Mouse (Mus musculus): ENCODE data around the gene Tns1.

Tns1 gene

DNA sequence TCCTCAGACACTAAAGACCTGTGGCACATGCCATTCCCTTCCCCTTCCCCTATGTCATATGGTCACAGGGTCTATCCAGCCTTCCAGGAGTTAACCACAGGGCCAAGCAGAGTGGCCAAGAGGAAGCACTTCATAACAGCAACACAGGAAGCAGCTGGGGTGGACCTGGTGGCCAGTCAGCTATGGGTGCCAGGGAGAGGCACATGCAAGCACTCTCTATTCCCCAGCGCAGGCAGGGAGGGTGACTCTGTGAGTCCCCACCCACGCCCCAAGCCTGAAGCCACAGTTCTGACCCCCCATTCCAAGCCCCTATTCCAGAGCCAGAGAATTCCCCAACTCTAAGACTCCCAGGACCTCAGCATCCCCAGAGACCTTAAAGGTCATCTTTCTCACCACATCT lies 89.5 kb downstream of the Tns1 start:
- no peak for DNase-seq (ENCODE audit: low read depth in 2 of 2, low spot score in 2 of 2)

DNA sequence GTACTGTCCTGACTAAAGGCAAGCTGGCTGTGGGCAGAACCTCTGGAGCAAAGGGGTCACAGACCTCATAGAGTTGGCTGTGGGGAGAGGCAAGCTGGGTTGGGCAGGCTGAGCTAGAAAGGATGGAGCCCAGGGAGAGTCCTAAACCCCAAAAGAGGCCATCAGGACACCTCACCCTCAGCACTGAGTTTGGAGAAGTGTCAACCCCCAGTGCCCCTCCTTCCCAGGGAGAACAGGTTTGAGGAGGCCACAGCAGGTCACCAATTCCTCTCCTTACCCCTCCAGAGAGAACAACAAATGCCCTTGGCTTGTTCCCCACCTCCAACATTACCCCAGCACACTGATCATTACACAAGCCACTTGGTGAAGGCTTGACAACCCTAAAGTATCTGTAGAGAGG lies 90.0 kb downstream of the Tns1 start:
- DNase-seq (ENCODE audit: low read depth in 2 of 2, low spot score in 2 of 2), result no peak

DNA sequence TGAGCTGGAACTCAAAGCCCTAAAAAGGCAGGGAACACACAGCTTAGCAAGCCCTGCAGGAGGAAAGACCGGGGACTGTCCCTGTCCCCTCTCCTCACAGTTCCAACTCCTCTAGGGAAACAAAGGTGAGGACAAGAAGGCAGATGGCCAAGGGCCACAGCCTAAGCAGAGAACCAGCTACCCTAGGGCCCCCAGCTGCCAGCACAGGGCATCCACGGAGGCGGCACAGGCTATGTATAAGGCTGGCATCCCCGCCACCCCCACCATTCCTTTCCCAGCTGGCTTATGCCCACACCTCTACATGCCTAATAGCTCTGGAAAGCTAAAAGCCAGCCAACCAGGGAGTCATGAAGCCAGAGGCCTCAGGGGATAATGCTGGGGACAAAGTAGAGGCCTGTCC lies 90.8 kb downstream of the Tns1 start:
- no peak for DNase-seq (ENCODE audit: low read depth in 2 of 2, low spot score in 2 of 2)

DNA sequence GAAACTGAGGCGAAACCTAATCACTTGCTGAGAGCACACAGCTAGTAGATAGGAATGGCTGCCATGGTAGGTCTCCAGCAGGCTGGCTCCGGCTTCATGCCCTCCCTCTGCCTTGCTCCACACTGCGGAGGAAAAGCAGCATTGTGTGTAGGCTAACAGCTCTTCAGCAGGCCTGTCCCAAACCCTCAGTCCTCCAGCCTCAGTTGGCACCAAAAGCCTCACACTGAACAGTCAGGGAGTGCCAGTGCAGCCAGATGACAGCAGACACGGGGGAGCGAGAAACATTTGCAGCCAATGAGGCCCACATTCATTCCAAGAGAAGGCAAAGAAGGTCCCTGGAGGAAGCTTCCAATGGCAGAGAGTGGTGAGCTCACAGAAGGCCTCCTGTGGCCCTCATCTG lies 91.3 kb downstream of the Tns1 start:
- DNase-seq (ENCODE audit: low read depth in 2 of 2, low spot score in 2 of 2), result no peak

DNA sequence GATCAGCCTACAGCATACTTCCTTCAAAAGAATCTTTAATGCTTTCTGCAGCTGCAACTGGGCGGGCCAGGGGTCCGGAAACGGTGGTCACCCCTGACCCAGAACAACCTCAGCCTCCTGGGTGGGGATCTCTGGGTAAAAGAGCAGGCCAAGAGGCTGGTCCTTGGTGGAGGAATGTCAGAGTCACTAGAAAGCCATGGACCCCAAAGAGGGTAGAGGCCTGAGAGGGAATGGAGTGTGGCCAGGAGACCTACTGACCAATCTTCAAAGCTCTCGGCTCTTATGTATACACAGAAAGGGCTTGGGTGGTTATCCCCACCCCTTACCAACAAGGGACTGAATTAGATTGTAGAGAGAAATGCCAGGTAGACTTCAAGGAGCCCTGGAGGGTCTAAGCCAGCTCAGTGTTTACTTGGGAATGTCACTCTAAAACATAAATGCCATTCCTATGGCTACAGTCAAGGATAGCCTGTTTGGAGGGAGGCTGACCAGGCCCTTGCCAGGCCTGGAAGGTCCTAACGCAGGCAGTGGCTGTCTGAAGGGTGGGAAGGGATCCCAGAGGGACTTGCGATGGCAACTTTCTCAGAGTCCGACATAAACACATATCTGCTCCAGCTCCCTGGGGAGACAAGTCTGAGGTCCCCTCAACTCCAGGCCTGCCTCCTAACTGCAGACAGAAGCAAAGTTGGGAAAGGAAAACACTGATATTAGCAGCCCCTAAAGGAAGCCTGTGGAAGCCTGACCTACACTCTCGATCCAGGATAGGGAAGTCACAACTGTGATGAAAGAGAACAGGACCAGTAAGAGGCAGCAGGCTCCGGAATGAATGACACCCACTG lies 92.3 kb downstream of the Tns1 start:
- no peak for DNase-seq (ENCODE audit: low read depth in 2 of 2, low spot score in 2 of 2)

DNA sequence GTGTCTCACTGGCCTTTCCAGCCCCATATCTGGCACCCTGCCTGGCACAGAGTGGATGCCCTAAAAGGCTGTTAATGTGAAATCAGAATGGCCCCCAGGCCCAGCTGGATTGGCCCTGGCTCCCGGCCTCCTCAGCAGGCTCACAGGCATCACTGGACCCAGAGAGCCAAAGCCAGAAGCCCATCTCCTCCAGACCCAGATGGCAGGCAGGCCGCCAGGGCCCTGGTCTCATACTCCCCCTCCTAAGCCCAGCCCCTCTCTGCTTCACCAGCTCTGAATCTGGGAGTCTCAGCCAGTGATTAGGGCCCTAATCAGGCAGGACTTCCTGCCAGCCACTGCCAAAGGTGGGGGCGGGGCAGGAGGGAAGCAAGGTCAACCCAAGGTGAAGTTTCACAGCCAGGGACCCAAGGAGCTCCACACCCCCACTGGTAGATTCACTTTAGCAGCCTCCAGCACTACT lies 93.3 kb downstream of the Tns1 start:
- no peak for DNase-seq (ENCODE audit: low read depth in 2 of 2, low spot score in 2 of 2)

DNA sequence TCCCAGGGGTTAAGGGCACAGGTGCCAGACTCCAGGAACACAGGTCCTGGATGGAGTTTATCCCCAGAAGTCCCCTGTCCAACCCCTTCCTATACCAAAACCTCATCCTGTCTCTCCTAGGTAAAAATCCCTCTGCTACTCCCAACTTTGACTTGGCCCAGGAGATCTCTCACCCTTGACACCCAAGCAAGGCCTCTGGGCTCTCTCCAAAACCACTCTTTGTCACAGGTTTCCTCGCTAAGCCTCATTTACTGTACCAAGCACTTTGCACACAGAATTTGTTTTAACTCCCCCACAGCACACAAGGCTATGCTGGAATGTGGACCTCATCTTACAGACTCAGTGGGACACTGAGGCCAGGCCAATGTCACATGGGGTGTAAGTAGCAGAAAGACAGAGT lies 94.0 kb downstream of the Tns1 start:
- no peak for DNase-seq (ENCODE audit: low read depth in 2 of 2, low spot score in 2 of 2)

DNA sequence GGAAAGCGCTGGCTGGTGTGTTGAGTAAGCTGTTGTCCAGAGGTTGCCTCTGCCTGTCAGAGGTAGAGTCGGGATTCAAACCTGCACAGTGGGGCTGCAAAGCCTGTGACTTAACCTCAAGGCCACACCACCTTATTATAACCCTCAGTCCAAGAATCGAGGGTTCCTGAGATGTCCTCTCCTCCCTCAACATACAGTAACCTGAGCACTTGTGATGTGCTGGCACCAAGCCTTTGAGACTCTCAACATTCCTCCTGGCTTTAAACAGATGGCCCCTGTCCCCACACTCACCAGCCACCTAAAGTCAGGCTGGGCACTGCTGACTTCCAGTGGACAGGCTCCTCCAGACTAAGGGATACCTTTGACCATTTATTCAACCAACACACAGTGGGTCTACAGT lies 94.6 kb downstream of the Tns1 start:
- no peak for DNase-seq (ENCODE audit: low read depth in 2 of 2, low spot score in 2 of 2)

DNA sequence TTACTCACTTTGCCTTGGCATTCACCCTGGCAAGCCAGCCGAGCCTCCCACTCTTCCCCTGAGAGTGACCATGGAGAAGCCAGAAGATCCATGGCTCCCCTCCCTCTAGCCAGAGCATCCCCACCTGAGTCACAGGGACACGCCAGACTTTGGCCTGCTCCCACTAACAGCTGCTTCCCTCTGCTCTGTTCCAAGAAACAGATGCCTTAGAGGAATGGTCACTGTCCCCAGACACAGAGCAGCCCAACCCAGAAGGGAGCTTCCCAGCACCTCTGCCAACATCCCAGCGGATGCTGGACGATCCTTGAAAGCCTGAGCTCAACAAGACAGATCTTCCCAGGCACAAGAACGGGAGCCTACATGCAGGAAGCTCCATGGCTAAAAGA lies 95.4 kb downstream of the Tns1 start:
- DNase-seq (ENCODE audit: low read depth in 2 of 2, low spot score in 2 of 2), result no peak

DNA sequence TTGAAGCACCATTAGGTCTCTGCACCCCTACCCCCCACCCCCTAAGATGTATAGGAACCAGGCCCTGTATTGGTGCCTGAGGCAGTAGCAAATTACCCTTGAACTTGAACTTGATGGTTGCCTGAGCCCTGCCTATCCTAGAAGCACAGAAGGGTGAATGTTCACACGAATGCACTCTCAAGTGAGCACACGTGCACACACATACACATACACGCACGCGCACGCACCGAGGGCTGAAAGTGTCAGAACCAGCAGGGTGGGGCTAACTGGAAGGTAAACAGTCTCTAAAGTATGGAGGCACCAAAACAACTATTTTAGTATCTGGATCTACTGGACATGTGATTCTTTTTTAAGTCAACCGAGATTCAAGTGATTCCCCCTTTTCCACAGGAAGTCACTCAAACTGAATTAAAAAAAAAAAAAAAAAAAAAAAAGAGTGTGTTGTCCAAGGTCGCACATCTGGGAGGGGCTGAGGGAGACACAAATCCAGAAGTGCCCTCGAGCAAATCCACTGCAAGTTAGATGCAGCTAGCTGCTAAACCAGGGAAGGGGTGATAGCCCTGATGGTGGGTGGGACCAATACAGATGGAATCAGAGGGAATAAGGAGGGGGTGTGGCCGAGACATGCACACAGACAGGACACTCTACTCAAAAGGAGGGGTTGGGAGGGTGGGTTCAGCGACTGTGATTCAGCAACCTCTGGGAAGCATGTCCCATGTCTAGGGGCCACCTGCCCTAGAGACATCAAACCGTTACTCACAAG lies 96.0 kb downstream of the Tns1 start:
- no peak for DNase-seq (ENCODE audit: low read depth in 2 of 2, low spot score in 2 of 2)

DNA sequence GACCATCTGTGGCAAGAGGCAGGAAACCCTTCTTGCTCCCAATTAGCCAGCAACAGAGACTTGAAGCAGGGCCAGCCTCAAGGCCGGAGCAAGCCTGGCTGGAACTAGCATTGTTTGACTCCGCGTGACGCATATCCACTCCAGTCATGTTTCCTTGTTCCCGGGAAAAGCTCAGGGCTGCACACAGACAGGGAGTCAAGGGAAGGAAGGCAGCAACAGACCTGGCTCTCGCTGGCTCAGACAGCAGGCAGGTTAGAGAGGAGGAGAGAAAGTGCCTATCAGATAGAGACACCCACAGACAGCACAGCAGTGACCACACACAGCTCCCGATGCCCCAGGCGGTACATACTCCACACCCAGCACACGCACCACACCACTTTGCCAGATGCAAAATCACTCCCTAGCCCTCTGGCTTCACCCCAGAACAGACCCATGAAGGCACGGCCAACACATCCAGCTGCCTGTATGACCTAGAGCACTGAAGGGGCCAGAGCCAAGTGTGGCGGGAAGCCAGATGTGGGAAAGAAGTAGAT lies 96.6 kb downstream of the Tns1 start:
- DNase-seq (ENCODE audit: low read depth in 2 of 2, low spot score in 2 of 2), result no peak

DNA sequence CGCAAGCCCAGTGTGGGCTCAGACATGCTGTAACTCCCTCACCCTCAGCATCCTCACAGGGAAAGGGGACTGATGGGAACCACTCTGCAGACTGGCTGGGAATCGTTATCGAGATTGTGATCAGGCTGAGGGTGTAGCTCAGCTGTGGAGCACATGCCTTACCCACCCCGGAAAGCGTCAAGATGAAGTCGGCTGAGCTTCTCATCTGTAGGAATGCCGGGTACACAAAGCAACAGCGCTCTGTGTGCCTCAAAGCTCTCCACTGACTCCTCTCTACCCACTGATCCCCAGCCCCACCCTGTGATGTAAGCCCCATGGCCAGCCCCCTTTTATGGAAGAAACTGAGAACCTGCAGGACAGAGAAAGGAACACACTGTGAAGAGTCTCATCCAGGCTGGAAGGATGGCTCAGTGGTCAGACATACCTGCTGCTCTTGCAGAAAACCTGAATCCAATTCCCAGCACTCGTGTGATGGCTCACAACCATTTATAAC lies 97.5 kb downstream of the Tns1 start:
- no peak for DNase-seq (ENCODE audit: low read depth in 2 of 2, low spot score in 2 of 2)

DNA sequence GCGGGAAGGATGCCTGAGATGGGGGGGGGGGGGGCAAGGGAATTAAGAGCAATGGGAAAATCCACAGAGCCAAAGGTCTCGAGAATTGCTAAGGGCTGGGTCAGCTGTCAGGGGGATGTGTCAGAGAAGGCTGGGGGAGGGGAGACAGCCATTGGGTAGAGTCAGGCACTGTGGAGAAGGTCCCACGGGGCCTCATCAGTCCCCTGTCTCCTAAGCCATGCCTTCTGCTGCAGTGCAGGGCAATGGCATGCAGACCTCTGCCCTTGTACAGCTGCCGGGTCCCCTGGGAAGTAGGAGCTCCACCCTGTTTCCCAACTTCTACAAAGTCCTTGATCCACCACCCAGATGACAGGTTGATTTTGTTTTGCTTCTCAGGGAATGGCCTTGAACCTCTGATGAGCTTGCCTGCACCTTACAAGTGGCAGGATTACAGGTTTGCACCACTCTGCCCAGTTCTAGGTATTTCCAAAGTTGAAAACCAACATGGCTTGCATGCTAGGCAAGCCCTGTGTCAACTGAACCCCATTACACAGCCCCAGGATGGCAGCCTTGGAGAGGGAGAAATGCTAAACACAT lies 98.5 kb downstream of the Tns1 start:
- DNase-seq (ENCODE audit: low read depth in 2 of 2, low spot score in 2 of 2), result no peak

DNA sequence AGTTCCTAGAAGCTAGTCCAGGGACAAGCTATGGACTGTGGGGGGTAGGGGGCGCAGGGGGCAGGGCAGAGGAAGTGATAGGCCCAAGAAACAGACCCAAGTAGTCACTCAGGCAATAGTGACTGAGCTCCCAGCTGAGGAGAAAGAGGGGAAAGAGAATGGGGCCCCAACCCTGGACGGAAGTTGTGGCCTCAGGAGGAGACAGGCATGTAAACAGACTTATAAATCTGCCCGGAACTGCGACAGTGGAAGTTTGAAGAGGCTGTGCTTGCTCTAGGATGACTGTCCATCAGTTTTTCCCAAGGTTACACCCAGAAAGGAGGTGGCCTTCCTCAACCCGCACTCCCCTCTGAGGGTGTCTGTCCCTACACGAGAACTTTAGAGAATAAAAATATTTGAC lies 99.0 kb downstream of the Tns1 start:
- no peak for DNase-seq (ENCODE audit: low read depth in 2 of 2, low spot score in 2 of 2)

DNA sequence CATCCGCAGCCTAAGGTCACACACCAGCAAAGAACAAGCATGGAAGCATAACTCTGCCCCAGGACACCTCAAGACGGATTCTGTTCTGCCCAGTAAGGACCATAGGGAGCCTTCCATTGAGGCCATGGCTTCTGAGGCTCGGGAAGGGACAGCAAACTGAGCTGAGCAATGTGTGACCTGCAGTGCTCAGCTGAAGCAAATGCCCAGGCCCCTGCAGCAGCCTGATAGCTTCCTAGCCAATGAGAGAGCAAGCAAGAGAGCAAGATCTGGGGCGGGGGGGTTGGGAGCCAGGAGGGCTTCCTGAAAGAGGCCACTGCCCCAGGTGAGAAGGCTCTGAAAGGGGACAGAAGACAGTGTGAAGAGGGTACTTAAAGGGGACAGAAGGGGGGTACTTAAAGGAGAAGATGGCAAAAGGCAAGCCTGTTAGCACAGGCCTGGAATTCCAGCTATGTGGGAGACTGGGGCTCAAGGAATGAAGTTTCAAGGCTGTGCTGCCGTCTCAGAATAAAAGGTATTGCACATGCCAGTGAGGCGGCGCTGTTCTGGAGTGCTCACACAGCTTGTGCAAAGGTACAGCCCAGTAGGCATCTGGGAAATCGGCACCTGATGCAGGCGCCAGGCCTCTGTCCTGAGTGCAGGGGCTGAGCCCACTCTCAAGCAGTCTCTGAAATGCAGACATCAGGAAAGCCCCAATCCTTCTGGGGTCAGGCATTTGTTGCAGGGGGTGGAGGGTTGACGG lies 99.6 kb downstream of the Tns1 start:
- DNase-seq (ENCODE audit: low read depth in 2 of 2, low spot score in 2 of 2), result no peak

DNA sequence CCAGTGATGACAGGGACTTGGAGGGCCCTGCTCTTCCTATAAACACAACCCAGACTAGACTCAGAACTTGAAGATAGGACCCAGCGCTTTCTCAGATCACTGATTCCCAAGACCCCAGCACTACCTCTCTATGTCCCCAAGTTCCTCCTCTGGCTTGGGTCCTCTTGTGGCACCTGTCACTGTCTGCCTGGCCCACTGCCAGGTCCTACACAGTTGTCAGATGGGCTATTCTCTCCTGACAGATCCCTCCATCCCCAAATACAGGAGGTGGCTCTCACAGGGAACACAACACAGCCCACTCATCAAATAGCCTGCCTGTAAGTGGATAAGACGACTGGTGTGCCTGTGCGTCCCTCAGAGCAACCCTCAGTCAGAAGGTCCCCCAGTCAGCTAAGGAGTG lies 101.3 kb downstream of the Tns1 start:
- DNase-seq (ENCODE audit: low read depth in 2 of 2, low spot score in 2 of 2), result no peak

DNA sequence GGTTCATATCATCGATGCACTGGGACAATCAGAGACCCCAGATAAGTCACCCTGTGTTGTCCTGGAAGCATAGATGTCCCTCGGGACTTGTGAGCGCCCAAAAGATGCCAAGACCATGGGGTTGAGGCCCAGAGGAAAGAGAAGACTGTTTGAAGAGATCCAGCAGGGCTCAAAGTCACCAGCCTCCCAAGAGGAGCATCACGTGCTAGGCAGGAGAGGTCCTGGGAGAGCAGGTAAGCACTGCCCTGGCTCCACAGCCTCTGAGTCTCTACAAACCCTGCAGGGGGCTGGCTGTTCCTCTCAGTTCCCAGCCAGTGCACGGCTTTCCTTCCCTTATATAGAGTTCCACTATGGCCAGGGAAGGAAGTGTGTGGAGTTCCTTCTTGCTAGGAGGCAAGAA lies 101.7 kb downstream of the Tns1 start:
- DNase-seq (ENCODE audit: low read depth in 2 of 2, low spot score in 2 of 2), result no peak

DNA sequence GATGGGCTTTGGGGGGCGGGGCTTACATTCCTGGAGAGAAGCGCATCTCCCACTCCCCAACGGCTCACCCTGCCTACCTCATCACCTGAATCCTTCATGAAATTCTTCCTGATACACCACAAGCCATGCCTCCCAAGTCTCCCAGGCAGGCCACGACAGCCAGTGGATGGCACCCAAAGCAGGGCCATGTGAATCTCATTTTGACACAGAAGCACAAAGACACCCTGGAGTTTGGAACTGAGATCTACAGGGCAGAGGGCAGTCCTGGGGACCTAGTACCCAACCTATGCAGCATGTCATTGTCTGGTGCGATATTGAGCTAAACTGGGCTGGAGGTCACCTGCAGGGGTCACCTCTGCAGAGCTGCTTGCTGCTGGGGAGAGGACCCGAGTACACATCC lies 104.0 kb downstream of the Tns1 start:
- DNase-seq (ENCODE audit: low read depth in 2 of 2, low spot score in 2 of 2), result no peak

DNA sequence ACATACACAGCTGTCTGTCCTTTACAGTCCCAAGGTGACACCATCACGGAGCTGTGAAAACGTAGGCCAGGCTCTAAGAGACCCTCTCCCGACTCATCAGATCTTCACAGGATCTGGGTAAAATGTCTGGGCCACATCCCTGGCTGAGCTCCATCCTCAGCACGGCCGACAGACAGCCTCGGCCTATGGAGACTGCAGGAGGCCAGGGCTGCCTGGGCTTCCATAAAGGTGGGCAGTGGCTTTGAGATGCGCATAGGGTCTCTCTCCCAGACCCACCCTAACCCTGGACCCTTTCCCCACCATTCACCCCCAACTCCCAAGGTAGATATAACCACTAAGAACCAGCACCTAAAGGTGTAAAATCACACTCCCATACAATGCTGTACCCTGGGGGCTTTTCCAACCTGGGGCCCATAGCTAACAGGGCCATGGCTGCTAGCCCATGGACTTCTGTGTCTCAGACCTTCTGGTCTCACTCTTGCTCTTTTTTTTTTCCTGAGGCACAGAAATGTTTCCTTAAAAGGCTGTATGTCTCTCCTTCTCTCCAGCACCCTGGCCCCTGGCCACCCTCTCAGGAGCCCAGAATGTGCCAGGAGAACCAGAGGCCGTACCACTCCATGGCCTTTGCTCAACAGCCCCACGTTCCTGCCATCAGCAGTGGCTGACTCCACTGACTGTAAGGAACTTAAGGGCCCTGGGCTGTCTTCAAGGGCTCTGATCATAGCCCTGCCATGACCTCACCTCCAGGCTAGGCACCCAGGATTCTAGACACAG lies 106.7 kb downstream of the Tns1 start:
- no peak for DNase-seq (ENCODE audit: low read depth in 2 of 2, low spot score in 2 of 2)

DNA sequence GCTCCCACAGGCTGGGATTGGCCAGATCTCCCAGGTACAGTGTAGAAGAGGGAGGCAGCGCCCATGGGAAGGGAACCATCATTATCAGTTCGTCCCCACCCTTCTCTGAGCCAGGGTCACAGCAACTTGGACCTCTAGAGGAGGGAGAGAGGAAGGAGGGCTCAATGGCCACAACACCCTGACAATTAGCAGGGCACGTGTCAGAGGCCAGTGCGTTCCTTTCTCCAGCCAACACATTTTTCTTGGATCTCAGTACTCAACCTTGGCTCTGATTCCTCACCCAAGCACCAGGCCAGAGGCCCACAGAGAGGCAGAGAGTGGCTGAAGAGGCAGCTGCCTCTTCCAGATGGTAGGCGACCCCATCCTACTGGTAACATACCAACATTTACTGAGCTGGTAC lies 107.6 kb downstream of the Tns1 start:
- DNase-seq (ENCODE audit: low read depth in 2 of 2, low spot score in 2 of 2), result no peak
